Comparison of ENCODE assay signal across 31 mouse cellular contexts in the genomic region with DNA sequence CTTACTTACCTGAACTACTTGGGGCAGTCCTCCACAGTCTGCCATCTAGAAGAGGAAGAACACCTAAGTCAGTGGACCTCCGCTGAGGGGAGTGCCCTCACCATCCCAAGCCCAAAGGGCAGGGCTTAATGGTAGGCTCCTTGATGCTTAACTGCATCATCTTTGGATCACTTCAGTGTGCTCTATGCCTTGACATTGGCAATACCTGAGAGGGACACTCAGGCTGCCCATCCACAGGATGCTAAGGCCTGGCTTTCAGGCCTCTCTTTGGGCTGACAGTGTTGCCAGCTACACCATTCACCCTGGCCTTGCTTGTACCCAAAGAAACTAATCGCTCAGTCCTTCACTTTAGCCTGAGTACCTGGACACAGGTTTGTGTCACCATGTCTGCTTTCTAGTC. TPM values are rescaled to one million over a fixed set of nuclear protein-coding genes. Genes with fewer than 3 reads are reported as not detected.
"Had no signal": no experiment of that assay in that cellular context is flagged by ENCODE, and none has a peak within 500 bp of the region (broad histone marks: within the 10 kb centered on the region; RNA-seq: fewer than 3 reads in every experiment).

No protein-coding gene starts in this region.

- H3K4me3 ChIP-seq: embryonic facial prominence, embryonic 10.5 days; embryonic facial prominence, embryonic 12.5 days; embryonic facial prominence, embryonic 13.5 days; embryonic facial prominence, embryonic 15.5 days; erythroblast, embryonic 14.5 days; forebrain, embryonic 10.5 days; forebrain, embryonic 12.5 days; forebrain, embryonic 13.5 days; forebrain, embryonic 15.5 days; gastrocnemius, adult 2 months; heart, adult 2 months had no signal

- H3K27me3 ChIP-seq: embryonic facial prominence, embryonic 12.5 days; embryonic facial prominence, embryonic 13.5 days; embryonic facial prominence, embryonic 15.5 days; forebrain, embryonic 12.5 days; forebrain, embryonic 13.5 days; forebrain, embryonic 15.5 days had no signal

- H3K36me3 ChIP-seq: embryonic facial prominence, embryonic 12.5 days had no signal

- H3K4me2 ChIP-seq: embryonic facial prominence, embryonic 12.5 days; embryonic facial prominence, embryonic 13.5 days; embryonic facial prominence, embryonic 15.5 days; forebrain, embryonic 12.5 days; forebrain, embryonic 13.5 days; forebrain, embryonic 15.5 days had no signal

- DNase-seq: cerebellum, adult 2 months; cerebellum, adult 8-10 months; cerebellum, adult 9-10 months; cerebellum, adult 9-11 months; cerebellum, postnatal 10 days; cerebellum, postnatal 14 days; cerebellum, postnatal 25 days; cerebellum, postnatal 36 days; embryo, embryonic 11 days; forebrain, postnatal 0 days; gastrocnemius, adult 2 months; gastrocnemius, postnatal 10 days; gastrocnemius, postnatal 14 days; gastrocnemius, postnatal 25 days; gastrocnemius, postnatal 36 days; heart, adult 18-20 months; heart, adult 2 months had no signal

- H3K9me3 ChIP-seq: embryonic facial prominence, embryonic 10.5 days; embryonic facial prominence, embryonic 12.5 days; embryonic facial prominence, embryonic 13.5 days; embryonic facial prominence, embryonic 15.5 days; forebrain, embryonic 10.5 days; forebrain, embryonic 12.5 days; forebrain, embryonic 13.5 days; forebrain, embryonic 15.5 days had no signal

- H3K27ac ChIP-seq: embryonic facial prominence, embryonic 10.5 days; embryonic facial prominence, embryonic 12.5 days; embryonic facial prominence, embryonic 13.5 days; embryonic facial prominence, embryonic 15.5 days; forebrain, embryonic 10.5 days; forebrain, embryonic 12.5 days; forebrain, embryonic 13.5 days; forebrain, embryonic 15.5 days; gastrocnemius, adult 2 months; heart, adult 2 months had no signal

- ATAC-seq: forebrain, embryonic 13.5 days; forebrain, embryonic 14.5 days; forebrain, embryonic 15.5 days; forebrain, embryonic 16.5 days; forebrain, postnatal 0 days had no signal

- H3K9ac ChIP-seq: embryonic facial prominence, embryonic 12.5 days; embryonic facial prominence, embryonic 13.5 days; embryonic facial prominence, embryonic 15.5 days; forebrain, embryonic 12.5 days; forebrain, embryonic 13.5 days; forebrain, embryonic 15.5 days; forebrain, postnatal 0 days had no signal

- H3K4me1 ChIP-seq: embryonic facial prominence, embryonic 10.5 days; embryonic facial prominence, embryonic 12.5 days; embryonic facial prominence, embryonic 13.5 days; embryonic facial prominence, embryonic 15.5 days; forebrain, embryonic 15.5 days had no signal

RNA-seq across cellular contexts. Expression of a gene that starts 44.4 kb away (rescaled TPM):
- total RNA-seq: forebrain, postnatal 0 days; gastrocnemius, adult 18-20 months; gastrocnemius, adult 2 months; gastrocnemius, adult 8-10 months; gastrocnemius, postnatal 10 days; gastrocnemius, postnatal 14 days; gastrocnemius, postnatal 25 days; gastrocnemius, postnatal 4 days; heart, adult 2 months had no signal
